Mouse (Mus musculus) adrenal gland, adult (tissue): ENCODE data around the gene Ptgis.

ENCODE experiments used
- DNase-seq, 2 experiments: peaks; one replicate each; pipeline ENCODE4 v3.0.0; 2022 to 2023; ENCODE audit warnings: low spot score in 1 of 2; ENCODE audit not compliant: inconsistent age in 2 of 2

Ptgis gene

DNA sequence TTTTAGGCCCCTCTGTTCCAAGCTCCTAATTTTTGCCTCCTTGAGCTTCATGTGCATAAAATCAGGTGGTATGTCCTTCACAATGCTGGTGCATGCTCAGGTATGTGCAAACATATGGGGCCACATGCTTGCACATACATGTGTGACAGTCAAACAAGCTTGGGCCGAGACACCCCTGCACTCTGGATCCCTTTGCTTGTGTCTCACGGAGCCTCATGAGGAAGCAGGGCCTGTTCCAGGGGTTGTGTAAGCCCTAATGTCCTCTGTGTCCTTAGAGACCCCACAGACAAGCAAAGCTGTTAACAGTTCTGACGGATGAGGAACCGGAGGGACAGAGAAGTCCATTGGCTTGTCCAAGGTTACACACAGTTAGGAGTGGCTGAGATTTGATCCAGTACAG, 80.7 kb downstream of the Ptgis start:
- DNase-seq = no peak

GRCm38 (mm10) chr2:167158780-167159179, 81.6 kb downstream of the Ptgis start:
- no peak for DNase-seq

DNA sequence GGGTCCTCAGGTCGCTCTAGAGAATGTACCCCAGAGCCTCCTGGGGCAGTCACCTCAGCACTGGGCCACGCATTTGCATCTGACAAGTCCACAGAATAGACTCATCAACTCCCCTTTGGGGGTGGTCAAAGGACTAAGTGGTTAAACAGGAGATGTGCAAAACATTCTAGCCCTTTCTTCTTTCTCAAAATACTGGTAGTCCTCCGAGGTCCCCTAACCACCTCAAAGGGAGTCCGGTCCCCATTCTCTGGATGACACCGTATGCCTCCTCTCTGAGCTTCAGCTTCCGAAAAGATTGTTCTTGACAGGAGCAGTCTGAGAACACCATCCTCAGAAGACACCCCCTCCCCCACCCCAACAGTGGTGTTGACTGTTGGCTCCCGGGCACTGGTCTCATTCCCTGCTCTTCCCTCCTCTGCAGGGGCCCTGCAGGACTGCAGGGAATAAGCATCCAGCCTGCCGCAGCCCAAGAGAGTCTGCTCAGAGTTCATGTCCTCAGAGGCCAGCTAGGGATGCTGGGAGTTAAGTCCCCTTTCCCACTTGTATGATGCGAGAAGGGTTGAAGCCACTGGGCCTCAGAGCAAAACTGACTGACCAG, 84.2 kb downstream of the Ptgis start:
- DNase-seq = no peak

- no peak for DNase-seq
Measured at GRCm38 (mm10) chr2:167155541-167155973, 84.8 kb downstream of the Ptgis start.

DNA sequence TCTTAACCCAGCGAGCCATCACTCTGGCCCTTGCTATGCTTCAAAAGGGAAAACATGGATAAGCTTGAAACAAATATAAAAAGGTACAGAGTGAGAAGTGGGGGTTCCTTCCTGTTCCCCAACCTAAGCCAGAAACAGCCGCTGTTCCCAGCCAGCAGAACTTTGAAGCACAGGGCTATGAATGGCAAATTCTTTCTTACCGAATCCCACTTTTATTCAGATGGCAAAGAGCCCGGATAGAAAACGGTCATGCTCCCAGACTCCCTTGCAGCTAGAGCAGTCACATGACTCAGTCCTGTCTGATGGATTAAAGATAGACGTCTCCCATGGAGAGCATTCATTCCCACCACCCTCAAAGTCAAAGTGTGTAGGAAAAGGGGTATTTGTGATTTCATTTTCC, 89.5 kb downstream of the Ptgis start:
- no peak for DNase-seq

DNA sequence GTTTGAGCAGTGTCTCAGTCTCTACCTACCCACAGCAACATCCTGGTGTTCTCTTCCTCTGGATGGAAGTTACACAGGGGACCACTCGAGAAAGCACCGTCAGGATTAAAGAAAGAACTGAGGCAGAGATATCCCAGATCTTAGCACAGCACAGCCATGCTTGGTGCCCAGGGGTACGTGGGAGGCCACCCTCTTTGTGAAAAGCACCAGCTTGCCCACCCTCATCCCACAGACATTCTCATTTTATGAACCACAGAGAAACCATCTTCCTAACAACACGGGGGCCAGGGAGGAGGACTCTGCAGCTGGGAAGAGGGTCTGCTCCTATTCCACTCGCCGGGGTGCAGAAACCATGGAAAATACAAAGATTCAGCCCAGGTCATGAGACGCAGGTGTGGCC, 90.3 kb downstream of the Ptgis start:
- DNase-seq = no peak

DNA sequence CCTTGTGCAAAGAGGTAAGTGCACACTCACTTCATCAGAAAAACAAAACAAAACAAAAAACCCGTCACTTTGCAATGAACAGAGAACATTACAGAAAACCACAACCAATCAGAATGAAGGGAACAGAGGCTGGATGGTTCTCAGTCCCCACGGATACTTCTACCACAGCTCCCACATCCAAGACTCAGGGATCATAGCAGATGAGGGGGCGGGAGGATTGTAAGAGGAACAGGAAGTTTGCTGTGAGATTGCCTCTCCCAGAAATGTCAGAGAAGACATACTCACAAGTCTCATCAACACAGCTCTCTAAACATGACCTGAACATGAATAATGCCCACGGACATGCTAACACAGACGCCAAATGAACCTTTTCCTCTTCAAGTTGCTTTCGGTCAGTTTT, 91.4 kb downstream of the Ptgis start:
- DNase-seq = no peak

- peak in 1 of 2 experiments; percentile 36 for DNase-seq
Measured at GRCm38 (mm10) chr2:167147708-167148107, 92.7 kb downstream of the Ptgis start.

GRCm38 (mm10) chr2:167145904-167146303, 94.5 kb downstream of the Ptgis start:
- no peak for DNase-seq

- DNase-seq = no peak
Measured at GRCm38 (mm10) chr2:167144439-167145307, 95.7 kb downstream of the Ptgis start.

DNA sequence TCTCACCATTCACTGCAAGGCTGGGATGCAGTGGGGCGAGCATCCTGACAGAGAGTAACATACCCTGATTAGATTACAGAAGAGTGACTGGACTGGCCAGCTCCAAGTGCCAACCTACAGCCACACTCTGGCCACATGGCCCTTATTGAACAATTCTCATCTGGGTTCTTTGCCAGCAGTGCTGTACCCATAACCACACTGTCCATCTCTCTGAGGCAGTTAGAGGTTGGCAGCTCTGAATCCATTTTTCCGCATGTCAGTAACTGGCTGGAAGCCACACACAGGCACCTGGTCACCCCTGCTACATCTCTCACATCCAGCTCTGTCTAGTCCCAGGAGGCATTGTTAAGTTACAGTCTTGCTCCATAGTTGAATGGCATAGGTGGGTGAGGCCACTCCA, 96.5 kb downstream of the Ptgis start:
- DNase-seq = no peak

GRCm38 (mm10) chr2:167142282-167142681, 98.1 kb downstream of the Ptgis start:
- DNase-seq = no peak

DNA sequence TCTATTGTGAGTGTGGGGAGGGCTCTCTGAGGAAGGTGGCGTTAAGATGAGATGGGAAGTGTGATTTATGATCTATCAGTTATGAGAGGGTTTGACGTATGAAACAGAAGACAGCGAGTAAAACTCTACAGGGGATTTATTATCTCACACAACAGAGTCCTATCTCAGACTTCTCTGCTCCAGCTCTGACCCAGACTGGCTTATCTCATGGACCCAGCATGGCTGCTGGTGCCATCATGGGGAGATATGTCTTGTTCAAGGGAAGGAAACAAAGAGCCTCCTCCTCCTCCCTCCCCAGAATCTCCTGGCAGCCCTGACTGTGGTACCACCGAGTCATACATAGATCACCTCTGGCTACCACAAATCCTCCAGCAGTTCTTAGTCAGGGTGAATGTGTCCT, 98.6 kb downstream of the Ptgis start:
- no peak for DNase-seq
